Mouse (Mus musculus) layer of hippocampus, postnatal 25 days (tissue): Measurements from ENCODE around the gene Plaur. TPM values are rescaled to one million over a fixed set of nuclear protein-coding genes. Genes with fewer than 3 reads are reported as not detected.

Source experiments
- DNase-seq, 2 experiments: peaks; one replicate each; pipeline ENCODE4 v3.0.0; 2022; ENCODE audit warnings: mixed read lengths in 2 of 2, low spot score in 1 of 2; ENCODE audit errors: extremely low spot score in 1 of 2
- total RNA-seq, 2 experiments: library from RNA; stranded (reverse); gene quantifications; 2 replicates each; pipeline ENCODE4 v1.2.3; 2021

Gene Plaur
- total RNA-seq, 2 experiments from 2014 or later: 0.40 to 1.0 TPM

GRCm38 (mm10) chr7:24442313-24442712, 20.0 kb upstream of the Plaur start:
- no peak for DNase-seq

- DNase-seq: no peak
Observed at GRCm38 (mm10) chr7:24445266-24445926, 16.9 kb upstream of the Plaur start.

GRCm38 (mm10) chr7:24446697-24447340, 15.5 kb upstream of the Plaur start:
- DNase-seq: no peak

GRCm38 (mm10) chr7:24448782-24449517, 13.3 kb upstream of the Plaur start:
- no peak for DNase-seq

DNA sequence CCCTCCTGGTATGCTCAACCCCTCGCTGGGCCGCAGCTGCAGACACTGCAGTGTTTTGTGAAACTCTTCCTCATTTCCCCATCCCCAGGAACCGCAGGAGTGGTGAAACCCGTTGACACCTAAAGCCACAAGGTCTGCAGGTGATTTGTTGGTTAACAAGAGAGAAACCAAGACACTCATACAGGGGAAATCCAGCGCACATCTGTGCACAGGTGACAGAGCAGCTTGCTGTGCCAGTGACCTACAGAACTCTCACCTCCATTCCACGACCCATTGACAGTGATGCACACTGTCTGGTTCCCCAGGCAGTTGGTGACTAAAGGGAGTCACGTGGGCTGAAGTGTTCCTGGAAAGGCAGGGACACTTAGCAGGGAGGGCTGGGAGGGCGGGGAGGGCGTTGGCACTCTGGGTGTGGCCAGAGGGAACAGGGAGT, 11.7 kb upstream of the Plaur start:
- no peak for DNase-seq

- no peak for DNase-seq
Observed at GRCm38 (mm10) chr7:24451855-24452311, 10.4 kb upstream of the Plaur start, which contains the start of gene Irgc1. Gene Irgc1 (minus strand): TSS chr7:24452297.

- DNase-seq: no peak
Observed at GRCm38 (mm10) chr7:24454199-24454598, 8.1 kb upstream of the Plaur start.

GRCm38 (mm10) chr7:24455726-24456125, 6.6 kb upstream of the Plaur start:
- DNase-seq: no peak

DNA sequence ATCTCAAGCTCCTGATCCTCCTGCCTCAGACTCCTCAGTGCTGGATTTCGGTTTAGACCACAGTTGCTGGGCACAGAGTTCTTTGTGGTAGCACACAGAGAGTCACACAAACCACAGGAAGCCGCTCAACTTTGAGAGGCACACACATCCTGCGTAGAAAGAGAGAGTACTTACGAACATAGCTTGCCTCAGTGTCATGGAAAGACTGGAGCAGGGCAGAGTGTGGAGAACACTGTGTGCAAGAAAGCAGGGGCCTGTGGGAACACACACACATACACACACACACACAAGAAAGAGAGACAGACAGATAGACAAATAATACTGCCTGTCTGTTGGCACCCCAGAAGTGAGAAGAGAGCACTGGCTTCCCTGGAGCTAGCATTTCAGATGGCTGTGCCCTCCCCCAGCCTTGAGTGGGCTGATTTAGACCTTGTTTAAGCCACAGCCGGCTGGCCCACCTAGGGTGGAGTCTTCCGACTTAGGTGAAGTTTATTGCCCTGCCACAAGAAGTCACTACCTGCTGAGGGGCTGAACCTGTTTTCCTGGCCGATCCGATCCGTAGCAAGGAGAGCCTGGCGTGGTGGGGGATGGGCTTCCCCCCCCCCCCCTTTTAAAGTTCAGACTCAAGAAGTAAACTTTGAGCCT, 4.4 kb upstream of the Plaur start:
- DNase-seq: no peak

- no peak for DNase-seq
Observed at GRCm38 (mm10) chr7:24459440-24459839, 2.8 kb upstream of the Plaur start.

- DNase-seq: no peak
Observed at GRCm38 (mm10) chr7:24459843-24460242, 2.4 kb upstream of the Plaur start.

GRCm38 (mm10) chr7:24461376-24462051, 770 bp upstream of the Plaur start:
- DNase-seq: no peak

DNA sequence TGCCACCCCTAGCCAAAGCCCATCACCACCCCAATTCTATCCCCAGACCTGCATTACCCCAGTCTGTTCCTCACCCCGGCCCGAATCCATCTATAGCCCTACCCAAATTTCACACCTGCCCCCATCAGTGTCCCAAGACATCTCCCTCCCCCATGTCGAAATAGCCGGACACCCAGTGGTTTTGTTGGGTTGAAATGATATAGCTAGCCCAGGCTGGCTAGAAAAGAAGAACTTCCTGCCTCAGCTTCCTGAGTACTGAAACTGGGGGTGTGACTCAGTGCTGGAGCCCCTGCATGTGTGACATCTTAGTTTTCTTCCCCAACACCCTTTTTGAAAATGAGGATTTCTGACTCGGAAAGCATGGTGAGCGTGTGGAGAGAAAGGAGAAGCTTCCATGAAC, 4.6 kb downstream of the Plaur start:
- no peak for DNase-seq

DNA sequence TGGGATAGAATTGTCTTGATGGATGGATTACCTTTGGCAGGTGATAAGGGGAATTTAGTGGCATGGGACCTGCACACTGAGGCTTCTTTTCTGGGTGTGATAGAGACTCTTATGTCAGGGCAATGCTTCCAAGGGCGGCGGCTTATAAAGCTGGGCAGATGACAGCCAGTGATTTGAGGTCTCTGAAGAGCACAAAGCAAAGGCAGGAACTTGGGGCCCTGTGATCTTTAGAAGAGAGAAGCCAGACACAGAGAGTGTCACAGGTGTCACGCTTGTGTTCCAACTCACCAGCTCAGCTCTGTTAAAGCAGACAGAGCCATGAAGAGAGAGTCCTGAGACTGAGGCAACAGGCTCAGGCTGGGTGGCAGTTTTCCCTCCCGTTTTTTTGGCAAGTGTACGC, 5.6 kb downstream of the Plaur start:
- no peak for DNase-seq

DNA sequence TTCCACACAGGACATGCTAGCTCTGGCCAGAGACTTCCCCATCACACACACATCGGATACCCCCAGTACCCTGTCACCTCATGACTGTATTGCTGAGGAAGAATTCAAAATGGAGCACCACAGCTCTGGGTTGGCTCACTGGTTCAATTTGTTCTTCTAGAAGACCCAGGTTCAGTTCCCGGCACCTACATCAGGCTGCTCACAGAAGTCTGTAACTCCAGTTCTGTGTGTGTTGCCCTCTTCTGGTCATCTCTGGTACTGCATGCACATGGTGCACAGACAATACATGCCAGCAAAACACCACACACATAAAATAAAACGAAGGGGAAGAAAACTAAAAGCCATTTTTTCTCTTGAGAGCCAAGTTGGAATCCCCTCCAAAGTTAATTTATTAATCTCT, 6.8 kb downstream of the Plaur start:
- DNase-seq: no peak

- no peak for DNase-seq
Observed at GRCm38 (mm10) chr7:24470356-24470755, 8.1 kb downstream of the Plaur start.

DNA sequence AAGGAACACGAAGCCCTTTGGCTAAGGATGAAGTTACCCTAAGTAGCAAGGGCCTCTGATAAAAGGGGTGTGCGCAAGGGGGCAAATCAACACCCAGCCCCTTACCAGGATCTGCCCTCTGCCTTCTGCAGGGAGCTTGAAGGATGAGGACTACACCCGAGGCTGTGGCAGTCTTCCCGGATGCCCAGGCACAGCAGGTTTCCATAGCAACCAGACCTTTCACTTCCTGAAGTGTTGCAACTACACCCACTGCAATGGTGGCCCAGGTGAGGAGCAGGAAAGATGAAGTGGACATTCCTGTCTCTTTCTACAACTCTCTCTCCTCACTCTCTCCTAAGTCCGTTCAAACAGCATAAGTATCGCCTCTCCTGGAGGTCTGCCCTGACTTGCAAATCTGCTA, 10.2 kb downstream of the Plaur start:
- no peak for DNase-seq

- no peak for DNase-seq
Observed at GRCm38 (mm10) chr7:24472937-24473336, 10.7 kb downstream of the Plaur start.

DNA sequence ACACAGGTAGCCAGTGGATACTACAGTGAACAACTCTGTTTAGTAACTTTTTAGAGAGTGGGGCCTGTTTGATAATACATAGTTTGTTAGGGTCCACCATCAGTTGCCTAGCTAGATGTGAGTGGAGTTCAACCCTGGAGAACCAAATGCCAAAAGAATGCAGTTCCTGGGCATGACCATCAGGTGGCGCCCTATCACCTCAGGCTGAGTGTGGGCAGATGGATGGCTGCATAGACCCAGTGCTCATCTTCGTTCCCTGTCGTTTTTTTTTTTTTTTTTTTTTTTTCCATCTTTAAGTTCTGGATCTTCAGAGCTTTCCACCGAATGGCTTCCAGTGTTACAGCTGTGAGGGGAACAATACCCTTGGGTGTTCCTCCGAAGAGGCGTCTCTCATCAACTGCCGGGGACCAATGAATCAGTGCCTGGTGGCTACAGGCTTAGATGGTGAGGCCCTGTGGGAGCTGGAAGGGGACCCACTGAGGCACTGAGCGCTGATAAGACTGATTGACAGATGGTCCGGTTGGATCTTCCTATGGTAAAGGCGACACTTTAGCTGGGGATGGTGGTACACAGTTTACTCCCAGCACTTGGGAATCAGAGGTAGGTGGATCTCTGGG, 11.7 kb downstream of the Plaur start:
- DNase-seq: peak; percentile 54 to 79
